Mouse (Mus musculus) liver, embryonic 15.5 days (tissue): Measurements from ENCODE around the gene Cyb5r1. TPM values are rescaled to one million over a fixed set of nuclear protein-coding genes. Genes with fewer than 3 reads are reported as not detected.

ENCODE experiments used
- ATAC-seq: fragments of 200-750 bp; cut with Nextera tagmentation; 2 replicates; pipeline ENCODE4 v1.8.0; 2017; ENCODE audit warnings: moderate number of reproducible peaks, mild to moderate bottlenecking, moderate library complexity; ENCODE audit not compliant: insufficient read depth
- H3K27ac ChIP-seq: fragments of 300-500 bp; sonication (generic); replicated peaks from 2 replicates; pipeline ENCODE4 v1.5.1; 2015; ENCODE audit warnings: mild to moderate bottlenecking, inconsistent platforms
- H3K27me3 ChIP-seq: fragments of 300-500 bp; sonication (generic); 2 replicates; pipeline ENCODE4 v1.6.1; 2015; ENCODE audit warnings: mild to moderate bottlenecking, inconsistent platforms
- H3K36me3 ChIP-seq: fragments of 300-500 bp; sonication (generic); replicated peaks from 2 replicates; pipeline ENCODE4 v1.6.1; 2015; ENCODE audit warnings: moderate library complexity, mild to moderate bottlenecking, inconsistent platforms
- H3K4me1 ChIP-seq: fragments of 300-500 bp; sonication (generic); replicated peaks from 2 replicates; pipeline ENCODE4 v1.6.1; 2015; ENCODE audit warnings: inconsistent platforms
- H3K4me2 ChIP-seq: fragments of 300-500 bp; sonication (generic); 2 replicates; pipeline ENCODE4 v1.6.1; 2015; ENCODE audit warnings: moderate library complexity, mild to moderate bottlenecking, inconsistent platforms
- H3K4me3 ChIP-seq: fragments of 300-500 bp; sonication (generic); replicated peaks from 2 replicates; pipeline ENCODE4 v1.5.1; 2015; ENCODE audit warnings: mild to moderate bottlenecking, inconsistent platforms
- H3K9ac ChIP-seq: fragments of 300-500 bp; sonication (generic); 2 replicates; pipeline ENCODE4 v1.6.1; 2015; ENCODE audit warnings: moderate library complexity, mild to moderate bottlenecking, inconsistent platforms
- H3K9me3 ChIP-seq: fragments of 300-500 bp; sonication (generic); replicated peaks from 2 replicates; pipeline ENCODE4 v1.6.1; 2016; ENCODE audit warnings: inconsistent platforms
- WGBS: fragments of 180-500 bp; shearing (Covaris S2); methylation state at CpG from one replicate; pipeline ENCODE4 v1.1.7; 2015; ENCODE audit warnings: mixed read lengths; ENCODE audit not compliant: insufficient replicate concordance; 5-methylcytosine and 5-hydroxymethylcytosine counted together
- polyA plus RNA-seq: library from polyadenylated mRNA; unstranded; fragments of >200 nt; fragmentation: Nextera tagmentation; extraction: Ambion mirVana; gene quantifications from 2 replicates; pipeline ENCODE4 v1.2.1, GENCODE M21; 2015

Cyb5r1 gene
- polyA plus RNA-seq, 1 experiment from 2014 or later, result 17.4 TPM

DNA sequence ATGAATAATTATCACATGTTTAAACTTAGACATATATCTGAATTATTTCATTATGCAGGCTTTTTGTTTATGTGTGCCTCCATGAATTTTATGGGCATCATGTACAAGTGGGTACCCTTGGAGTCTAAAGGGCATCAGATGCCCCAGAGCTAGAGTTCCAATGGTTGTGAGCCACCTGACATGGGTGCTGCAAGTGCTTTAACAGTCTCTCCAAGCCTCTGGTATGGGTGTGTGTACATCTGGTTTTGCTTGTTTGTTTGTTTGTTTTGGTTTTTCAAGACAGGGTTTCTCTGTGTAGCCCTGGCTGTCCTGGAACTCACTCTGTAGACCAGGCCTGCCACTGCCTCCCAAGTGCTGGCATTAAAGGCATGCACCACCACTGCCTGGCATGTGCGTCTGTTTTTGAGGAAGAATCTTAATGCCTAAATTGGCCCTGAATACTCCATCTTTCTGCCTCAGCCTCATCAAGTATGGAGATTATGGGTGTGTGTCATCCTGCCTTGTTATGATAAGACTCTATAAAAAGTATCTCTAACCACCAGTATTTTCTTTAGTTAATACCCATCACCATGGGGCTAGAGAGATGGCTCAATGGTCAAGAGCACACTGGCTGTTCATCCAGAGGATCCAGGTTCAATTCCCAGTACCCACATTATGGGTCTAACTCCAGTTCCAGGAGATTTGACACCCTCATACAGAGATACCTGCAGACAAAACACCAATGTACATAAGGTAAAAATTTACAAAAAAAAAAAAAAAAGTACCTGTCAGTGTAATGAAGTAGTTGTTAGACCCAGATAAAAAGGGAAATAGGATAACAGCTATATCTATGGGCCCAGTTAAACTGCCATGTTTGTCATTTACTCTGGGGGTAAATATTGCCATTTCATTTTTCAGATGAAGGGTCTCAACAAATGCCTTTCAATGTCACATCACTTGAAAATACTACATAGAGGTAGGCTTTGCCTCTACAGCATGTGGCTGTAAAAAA is 55.2 kb downstream of the Cyb5r1 start:
- peak; percentile 99 for ATAC-seq
- Histone ChIP-seq H3K9ac (peak overlapping the region; percentile 16), H3K4me3 (peak overlapping the region; percentile 29; the same call in 1 of the 2 replicates), H3K27ac (peak overlapping the region; percentile 96), H3K4me2 (peak overlapping the region; percentile 61), H3K9me3 (no peaks in the 10 kb centered on the region), H3K36me3 (peaks cover 68% of the 10 kb centered on the region), H3K27me3 (no peaks in the 10 kb centered on the region), H3K4me1 (peaks cover 71% of the 10 kb centered on the region)
- WGBS, result 24% methylated on average over 1 of the region's 1 CpGs

Other genes starting within 250 kb of the Cyb5r1 start
- 15.1 and 17.7 TPM in 2 replicates for gene Chil1, start 223.4 kb upstream of the Cyb5r1 start, polyA plus RNA-seq
- 1.5 and 3.5 TPM in 2 replicates for gene Mybph, start 212.1 kb upstream of the Cyb5r1 start, polyA plus RNA-seq
- gene Adora1, start 170.1 kb upstream of the Cyb5r1 start, polyA plus RNA-seq, result 0.91 and 2.1 TPM in 2 replicates
- gene Myog, start 115.6 kb upstream of the Cyb5r1 start, polyA plus RNA-seq, result 5.1 and 6.8 TPM in 2 replicates
- 1.8 and 2.1 TPM in 2 replicates for gene Ppfia4, start 72.6 kb upstream of the Cyb5r1 start, polyA plus RNA-seq
- gene Tmem183a, start 43.6 kb upstream of the Cyb5r1 start, polyA plus RNA-seq, result 49.8 and 53.9 TPM in 2 replicates
- not detected in 2 replicates for gene 4933406M09Rik, start 19.6 kb upstream of the Cyb5r1 start, polyA plus RNA-seq
- gene Adipor1, start 9.8 kb downstream of the Cyb5r1 start, polyA plus RNA-seq, result 162 and 178 TPM in 2 replicates
- 35.3 and 39.2 TPM in 2 replicates for gene Klhl12, start 50.0 kb downstream of the Cyb5r1 start, polyA plus RNA-seq
- gene Rabif, start 89.1 kb downstream of the Cyb5r1 start, polyA plus RNA-seq, result 15.8 and 16.5 TPM in 2 replicates
- not detected in 2 replicates for gene Mgat4e, start 144.1 kb downstream of the Cyb5r1 start, polyA plus RNA-seq
- gene Kdm5b, start 154.6 kb downstream of the Cyb5r1 start, polyA plus RNA-seq, result 5.6 TPM in 2 replicates
- gene Syt2, start 241.1 kb downstream of the Cyb5r1 start, polyA plus RNA-seq, result 0.03 and 0.06 TPM in 2 replicates